9 mouse cellular contexts compared by ENCODE assay signal in the genomic region with DNA sequence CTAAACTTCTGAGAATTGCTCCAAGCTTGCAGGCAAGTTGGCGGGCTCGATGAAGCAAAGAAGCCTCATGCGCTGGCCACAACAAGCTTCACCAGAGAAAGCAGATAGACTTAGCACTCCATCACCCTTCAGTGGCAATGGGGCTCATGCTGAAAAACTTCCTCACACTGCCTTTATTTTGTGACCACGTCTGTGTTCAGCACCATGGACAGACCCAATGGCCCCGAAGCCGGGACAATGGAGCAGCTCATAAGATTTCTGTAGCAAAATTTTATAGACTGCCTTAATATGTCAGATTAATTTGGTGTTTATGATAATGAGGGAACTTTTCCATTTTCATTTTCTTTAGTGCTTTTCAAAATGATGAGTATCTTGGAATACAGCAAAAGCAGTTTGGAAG. TPM values are rescaled to one million over a fixed set of nuclear protein-coding genes. Genes with fewer than 3 reads are reported as not detected.
DNase-seq lines count a peak whose midpoint lies in the region; ATAC-seq and TF ChIP-seq lines count a peak whose summit lies in the region.
"Had no signal": no experiment of that assay in that cellular context is flagged by ENCODE, and none has a peak within 500 bp of the region (broad histone marks: within the 10 kb centered on the region; RNA-seq: fewer than 3 reads in every experiment).

No protein-coding gene starts in this region.

- no peaks in the 10 kb centered on the region for H3K27me3 ChIP-seq in MEL (ENCODE audit: control insufficient read depth in 1 of 2, insufficient read depth in 2 of 2, low read length in 2 of 2)
- no peaks in the 10 kb centered on the region for H3K27me3 ChIP-seq in limb, embryonic 10.5 days (ENCODE audit: low read depth, poor library complexity, severe bottlenecking)
- H3K27me3 ChIP-seq in midbrain, embryonic 15.5 days (replicated peaks) = no peaks in the 10 kb centered on the region

- no peak overlapping the region for H3K9ac ChIP-seq in MEL (ENCODE audit: control insufficient read depth, low read depth, low read length, poor library complexity, severe bottlenecking)
- H3K9ac ChIP-seq in midbrain, embryonic 15.5 days = no peak overlapping the region
- H3K9ac ChIP-seq: liver, embryonic 14.5 days had no signal

- no peak for ATAC-seq in midbrain, embryonic 15.5 days (replicated peaks)
- ATAC-seq: inflammation-experienced regulatory T-cells, adult 6 months had no signal

- H3K4me1 ChIP-seq in MEL (ENCODE audit: control insufficient read depth in 1 of 2, insufficient read depth in 2 of 2, low read length in 2 of 2) = no peaks in the 10 kb centered on the region
- no peaks in the 10 kb centered on the region for H3K4me1 ChIP-seq in limb, embryonic 10.5 days
- H3K4me1 ChIP-seq in midbrain, embryonic 15.5 days = no peaks in the 10 kb centered on the region; the same call in 1 of the 2 replicates

- H3K4me2 ChIP-seq in midbrain, embryonic 15.5 days = no peak overlapping the region

- TF ChIP-seq EP300 in MEL (IDR thresholded peaks at IDR 0.05; ENCODE audit: low read depth in 1 of 2, low read length in 2 of 2) = no peak

- TF ChIP-seq RAD21 in MEL (IDR thresholded peaks at IDR 0.05; ENCODE audit: low read depth, low read length) = no peak

- no peaks in the 10 kb centered on the region for H3K79me2 ChIP-seq in MEL (ENCODE audit: control insufficient read depth, insufficient read depth, low read length, poor library complexity)

- 41% methylated on average over 6 of the region's 6 CpGs for WGBS in limb, embryonic 10.5 days
- WGBS in midbrain, embryonic 15.5 days = 40% methylated on average over 6 of the region's 6 CpGs

- no peak overlapping the region for H3K27ac ChIP-seq in MEL (ENCODE audit: control insufficient read depth, low read depth, low read length)
- no peak overlapping the region for H3K27ac ChIP-seq in limb, embryonic 10.5 days
- H3K27ac ChIP-seq in midbrain, embryonic 15.5 days = no peak overlapping the region
- H3K27ac ChIP-seq: liver, embryonic 14.5 days had no signal

- peak; percentile 77 for DNase-seq in kidney, postnatal 10 days
- no peak for DNase-seq in kidney, adult 11 months
- DNase-seq in MEL (ENCODE audit: low read depth, low spot score) = peak; percentile 11
- DNase-seq in adipocyte (ENCODE audit: low spot score) = peak; percentile 14
- DNase-seq in limb, embryonic 10.5 days (ENCODE audit: low spot score) = peak; percentile 67
- no peak for DNase-seq in left cerebral cortex, adult 11 months (ENCODE audit: low spot score)

- no peak for TF ChIP-seq POLR2A in MEL (IDR thresholded peaks at IDR 0.05; ENCODE audit: control insufficient read depth in 1 of 2, insufficient read depth in 1 of 2, low read depth in 1 of 2, low read length in 2 of 2, poor library complexity in 1 of 2)

- no peak for TF ChIP-seq CTCF in MEL (IDR thresholded peaks at IDR 0.05 in 2 of 3, conservative IDR thresholded peaks at IDR 0.05 in 1 of 3; ENCODE audit: control insufficient read depth in 1 of 3, insufficient read depth in 1 of 3, low read depth in 2 of 3, low read length in 3 of 3, poor library complexity in 1 of 3, severe bottlenecking in 1 of 3)

- no peak overlapping the region for H3K4me3 ChIP-seq in MEL (ENCODE audit: control insufficient read depth in 1 of 2, insufficient read depth in 1 of 2, low read depth in 2 of 2, low read length in 2 of 2)
- no peak overlapping the region for H3K4me3 ChIP-seq in limb, embryonic 10.5 days
- no peak overlapping the region for H3K4me3 ChIP-seq in midbrain, embryonic 15.5 days

- H3K9me3 ChIP-seq in MEL (replicated peaks; ENCODE audit: insufficient read depth, low read length) = no peaks in the 10 kb centered on the region
- no peaks in the 10 kb centered on the region for H3K9me3 ChIP-seq in limb, embryonic 10.5 days (replicated peaks)
- no peaks in the 10 kb centered on the region for H3K9me3 ChIP-seq in midbrain, embryonic 15.5 days

- H3K36me3 ChIP-seq in MEL (ENCODE audit: control insufficient read depth in 1 of 2, insufficient read depth in 2 of 2, low read length in 2 of 2) = no peaks in the 10 kb centered on the region
- H3K36me3 ChIP-seq in limb, embryonic 10.5 days = no peaks in the 10 kb centered on the region
- H3K36me3 ChIP-seq in midbrain, embryonic 15.5 days (replicated peaks) = no peaks in the 10 kb centered on the region

TF ChIP-seq in MEL, 35 proteins besides CTCF, POLR2A, EP300 and RAD21:
- no peak for TF ChIP-seq MYC (IDR thresholded peaks at IDR 0.05; ENCODE audit: low read depth, low read length)
- no peak for TF ChIP-seq NRF1 (IDR thresholded peaks at IDR 0.05; ENCODE audit: insufficient read depth, low read depth, low read length, poor library complexity, severe bottlenecking)
- TF ChIP-seq ZC3H11A (IDR thresholded peaks at IDR 0.05; ENCODE audit: low read depth, low read length) = no peak
- TF ChIP-seq MXI1 (IDR thresholded peaks at IDR 0.05; ENCODE audit: low read depth, low read length) = no peak
- no peak for TF ChIP-seq USF1 (IDR thresholded peaks at IDR 0.05; ENCODE audit: low read depth, low read length)
- no peak for TF ChIP-seq USF2 (IDR thresholded peaks at IDR 0.05; ENCODE audit: borderline replicate concordance in 1 of 2, insufficient read depth in 1 of 2, low read depth in 1 of 2, low read length in 2 of 2)
- TF ChIP-seq KAT2A (conservative IDR thresholded peaks at IDR 0.05; ENCODE audit: low read depth, low read length) = no peak
- no peak for TF ChIP-seq GATA1 (IDR thresholded peaks at IDR 0.05; ENCODE audit: low read depth, low read length)
- no peak for TF ChIP-seq RCOR1 (IDR thresholded peaks at IDR 0.05; ENCODE audit: low read depth, low read length)
- no peak for TF ChIP-seq MAZ (IDR thresholded peaks at IDR 0.05; ENCODE audit: low read depth, low read length)
- TF ChIP-seq TBP (IDR thresholded peaks at IDR 0.05; ENCODE audit: low read depth, low read length) = no peak
- no peak for TF ChIP-seq ZNF384 (IDR thresholded peaks at IDR 0.05; ENCODE audit: low read depth, low read length)
- TF ChIP-seq TAL1 (IDR thresholded peaks at IDR 0.05; ENCODE audit: low read length) = no peak
- no peak for TF ChIP-seq BHLHE40 (IDR thresholded peaks at IDR 0.05; ENCODE audit: borderline replicate concordance, low read depth, low read length)

RNA-seq across cellular contexts. Expression of gene Rasgef1b, which starts 21.6 kb away (rescaled TPM):
- not detected in 2 replicates for total RNA-seq in MEL (2012; rRNA removed)
- not detected for polyA plus RNA-seq in MEL (2012; ENCODE audit: insufficient read depth in 1 of 2, insufficient read length in 2 of 2, low read depth in 1 of 2, low replicate concordance in 2 of 2, missing spikeins in 1 of 2)
- 20.6 and 32.5 TPM in 2 replicates for polyA plus RNA-seq in limb, embryonic 10.5 days (2016; fragmentation: Nextera tagmentation; extraction: Ambion mirVana)
- 65.7 and 68.2 TPM in 2 replicates for polyA plus RNA-seq in midbrain, embryonic 15.5 days (2015; fragmentation: Nextera tagmentation; extraction: Ambion mirVana)

Comparison
In these comparisons a context has a peak if more than half of its experiments do, and no peak if none do; other contexts are left out.
1. DNase-seq: peak in kidney, postnatal 10 days (single experiment), MEL (single experiment), adipocyte (single experiment) and limb, embryonic 10.5 days (single experiment); none in kidney, adult 11 months (single experiment) and left cerebral cortex, adult 11 months (single experiment).
2. RNA of gene Rasgef1b, which starts 21.6 kb away (polyA plus RNA-seq): 65.7 to 68.2 TPM in midbrain, embryonic 15.5 days and 20.6 to 32.5 TPM in limb, embryonic 10.5 days; not detected in MEL; every median in the first group is over 10 times any median in the second.